Mouse (Mus musculus): ENCODE results near the gene Pkd2. TPM values are rescaled to one million over a fixed set of nuclear protein-coding genes. Genes with fewer than 3 reads are reported as not detected.

Pkd2 gene
- polyA plus RNA-seq, 1 experiment from 2014 or later = 20.2 TPM

DNA sequence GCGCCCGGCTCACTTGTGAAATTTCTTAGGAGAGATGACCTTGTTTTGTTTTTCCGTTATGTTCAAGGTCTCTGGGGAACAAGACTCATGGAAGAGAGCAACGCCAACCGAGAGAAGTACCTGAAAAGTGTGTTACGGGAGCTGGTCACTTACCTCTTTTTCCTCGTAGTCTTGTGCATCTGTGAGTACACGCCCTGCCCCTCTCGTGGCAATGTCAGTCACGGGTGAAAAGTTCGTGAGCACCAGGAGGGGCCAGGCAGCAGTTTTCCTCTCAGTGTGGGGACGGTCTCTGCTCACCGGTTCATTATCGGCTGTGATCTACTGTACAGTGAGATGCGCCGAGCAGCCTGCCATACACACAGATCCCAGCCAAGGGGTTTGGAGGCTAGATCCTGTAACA is 7.6 kb downstream of the Pkd2 start:
- Histone ChIP-seq H3K4me3 (no peak overlapping the region), H3K4me2 (no peak overlapping the region), H3K4me1 (no peaks in the 10 kb centered on the region), H3K36me3 (peaks cover 70% of the 10 kb centered on the region), H3K9ac (no peak overlapping the region), H3K27ac (no peak overlapping the region), H3K27me3 (no peaks in the 10 kb centered on the region), H3K9me3 (no peaks in the 10 kb centered on the region)
- WGBS = 93% methylated on average over 16 of the region's 16 CpGs
- ATAC-seq (ENCODE audit: insufficient number of reproducible peaks, insufficient read depth, low FRiP score, low TSS enrichment, low read depth) = no peak

DNA sequence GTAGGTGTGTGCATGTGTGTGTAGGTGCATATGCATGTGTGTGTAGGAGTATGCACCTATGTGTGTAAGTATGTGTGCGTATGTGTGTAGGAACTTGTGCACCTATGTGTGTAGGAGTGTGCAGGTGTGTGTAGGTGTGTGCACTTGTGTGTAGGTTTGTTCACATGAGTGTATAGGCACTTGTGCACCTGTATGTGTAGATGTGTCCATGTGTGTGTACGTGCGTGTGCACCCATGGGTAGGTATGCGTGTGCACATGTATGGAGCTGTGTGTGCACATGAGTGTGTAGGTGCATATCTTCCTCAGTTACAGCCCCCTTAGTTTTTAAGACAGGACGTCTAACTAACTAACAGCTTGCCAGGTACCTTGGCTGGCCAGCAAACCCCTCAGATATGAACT is 9.3 kb downstream of the Pkd2 start:
- no peak overlapping the region for H3K4me2 ChIP-seq
- H3K27ac ChIP-seq = no peak overlapping the region
- WGBS = 87% methylated on average over 5 of the region's 5 CpGs
- no peak overlapping the region for H3K4me3 ChIP-seq
- ATAC-seq (ENCODE audit: insufficient number of reproducible peaks, insufficient read depth, low FRiP score, low TSS enrichment, low read depth) = no peak
- H3K9me3 ChIP-seq = no peaks in the 10 kb centered on the region
- H3K27me3 ChIP-seq = no peaks in the 10 kb centered on the region
- no peak overlapping the region for H3K9ac ChIP-seq
- H3K4me1 ChIP-seq = no peaks in the 10 kb centered on the region
- H3K36me3 ChIP-seq = peaks cover 78% of the 10 kb centered on the region

DNA sequence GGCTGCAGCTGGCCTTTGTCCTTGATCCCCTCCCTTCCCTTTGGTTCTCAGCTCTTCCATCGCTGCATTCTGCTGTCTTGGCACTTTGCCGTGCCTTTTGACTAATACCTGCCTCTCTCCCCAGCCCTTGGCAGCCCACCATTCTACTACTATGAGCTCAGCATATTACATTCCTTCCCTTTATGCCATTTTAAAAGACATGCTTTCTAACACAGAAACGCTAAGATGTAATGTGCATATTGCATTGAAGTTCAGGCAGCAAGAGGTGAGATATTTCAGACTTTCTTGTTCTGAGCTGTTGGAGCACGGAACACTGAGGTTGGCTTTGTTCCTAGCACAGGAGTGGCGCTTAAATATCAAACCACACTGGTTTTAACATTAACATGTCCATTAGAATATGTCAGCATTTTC is 11.7 kb downstream of the Pkd2 start:
- H3K9me3 ChIP-seq = no peaks in the 10 kb centered on the region
- peaks cover 57% of the 10 kb centered on the region for H3K36me3 ChIP-seq
- no peaks in the 10 kb centered on the region for H3K27me3 ChIP-seq
- no peak overlapping the region for H3K27ac ChIP-seq
- H3K4me2 ChIP-seq = no peak overlapping the region
- ATAC-seq (ENCODE audit: insufficient number of reproducible peaks, insufficient read depth, low FRiP score, low TSS enrichment, low read depth) = no peak
- WGBS = 92% methylated on average over 5 of the region's 5 CpGs
- H3K9ac ChIP-seq = no peak overlapping the region
- no peaks in the 10 kb centered on the region for H3K4me1 ChIP-seq
- H3K4me3 ChIP-seq = no peak overlapping the region

DNA sequence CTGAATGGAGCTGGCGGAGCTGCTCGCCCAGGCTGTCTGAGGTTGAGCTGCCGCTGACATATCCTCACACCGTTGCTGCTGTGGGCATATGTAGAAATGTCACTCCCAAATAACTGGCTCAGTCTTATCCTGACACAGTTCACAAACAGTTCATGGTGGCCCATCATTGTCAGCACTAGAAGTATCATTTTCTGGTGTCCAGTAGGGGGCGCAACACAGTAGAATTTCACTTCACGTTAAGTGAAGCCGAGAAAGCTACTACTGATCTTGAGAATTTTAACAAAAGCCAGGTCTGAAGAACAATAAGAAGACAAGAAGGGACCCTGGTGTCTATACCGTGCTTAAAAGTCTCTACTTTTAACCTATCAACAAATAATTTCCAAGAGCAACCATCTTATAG is 13.1 kb downstream of the Pkd2 start:
- WGBS = 93% methylated on average over 8 of the region's 8 CpGs
- no peak for ATAC-seq (ENCODE audit: insufficient number of reproducible peaks, insufficient read depth, low FRiP score, low TSS enrichment, low read depth)

DNA sequence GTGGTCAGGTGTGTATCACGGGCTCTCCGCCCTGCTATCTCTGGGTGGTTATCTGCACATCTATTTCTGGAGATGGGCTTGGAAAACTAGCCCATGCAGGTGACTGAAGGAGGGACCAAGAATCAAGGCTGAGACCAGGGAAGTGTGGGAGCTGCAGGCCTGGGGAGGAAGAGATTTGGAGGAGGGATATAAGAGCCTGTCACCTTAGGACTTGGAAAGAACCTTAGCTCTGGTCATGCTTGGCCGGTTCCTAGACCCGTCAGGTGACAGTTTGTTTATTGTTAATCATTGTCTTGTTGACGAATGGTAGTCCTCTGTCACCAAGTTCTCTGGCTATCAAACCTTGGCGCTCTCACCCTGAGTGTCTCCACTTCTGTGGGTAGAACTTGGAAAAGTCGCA is 21.1 kb downstream of the Pkd2 start:
- H3K9ac ChIP-seq = no peak overlapping the region
- WGBS = 95% methylated on average over 7 of the region's 7 CpGs
- H3K27me3 ChIP-seq = no peaks in the 10 kb centered on the region
- H3K36me3 ChIP-seq = peaks cover 75% of the 10 kb centered on the region
- ATAC-seq (ENCODE audit: insufficient number of reproducible peaks, insufficient read depth, low FRiP score, low TSS enrichment, low read depth) = no peak
- H3K4me1 ChIP-seq = no peaks in the 10 kb centered on the region
- H3K4me3 ChIP-seq = no peak overlapping the region
- no peak overlapping the region for H3K4me2 ChIP-seq
- H3K27ac ChIP-seq = no peak overlapping the region
- H3K9me3 ChIP-seq = no peaks in the 10 kb centered on the region

More for the DNA sequence above, 13.1 kb downstream of the Pkd2 start:
- Histone ChIP-seq H3K9me3 (no peaks in the 10 kb centered on the region), H3K4me1 (no peaks in the 10 kb centered on the region), H3K27me3 (no peaks in the 10 kb centered on the region), H3K4me3 (no peak overlapping the region), H3K9ac (no peak overlapping the region), H3K4me2 (no peak overlapping the region), H3K27ac (no peak overlapping the region), H3K36me3 (peaks cover 51% of the 10 kb centered on the region)

DNA sequence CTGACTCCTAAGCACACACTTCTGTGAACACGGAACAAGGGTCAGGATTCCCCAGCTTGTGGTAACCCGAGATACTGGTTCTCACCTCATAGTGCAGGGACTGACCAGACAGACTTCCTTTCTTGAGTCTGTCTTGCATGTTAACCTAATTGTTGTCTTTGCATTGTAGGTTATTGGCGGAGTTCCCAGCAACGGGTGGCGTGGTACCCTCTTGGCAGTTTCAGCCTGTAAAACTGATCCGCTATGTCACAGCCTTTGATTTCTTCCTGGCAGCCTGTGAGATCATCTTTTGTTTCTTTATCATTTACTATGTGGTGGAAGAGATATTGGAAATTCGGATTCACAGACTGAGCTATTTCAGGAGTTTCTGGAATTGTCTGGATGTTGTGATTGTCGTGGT is 23.6 kb downstream of the Pkd2 start:
- Histone ChIP-seq H3K27ac (no peak overlapping the region), H3K9me3 (no peaks in the 10 kb centered on the region), H3K36me3 (peaks cover 86% of the 10 kb centered on the region), H3K4me3 (no peak overlapping the region), H3K4me1 (no peaks in the 10 kb centered on the region), H3K9ac (no peak overlapping the region), H3K4me2 (no peak overlapping the region), H3K27me3 (no peaks in the 10 kb centered on the region)
- ATAC-seq (ENCODE audit: insufficient number of reproducible peaks, insufficient read depth, low FRiP score, low TSS enrichment, low read depth) = no peak
- 86% methylated on average over 8 of the region's 8 CpGs for WGBS

DNA sequence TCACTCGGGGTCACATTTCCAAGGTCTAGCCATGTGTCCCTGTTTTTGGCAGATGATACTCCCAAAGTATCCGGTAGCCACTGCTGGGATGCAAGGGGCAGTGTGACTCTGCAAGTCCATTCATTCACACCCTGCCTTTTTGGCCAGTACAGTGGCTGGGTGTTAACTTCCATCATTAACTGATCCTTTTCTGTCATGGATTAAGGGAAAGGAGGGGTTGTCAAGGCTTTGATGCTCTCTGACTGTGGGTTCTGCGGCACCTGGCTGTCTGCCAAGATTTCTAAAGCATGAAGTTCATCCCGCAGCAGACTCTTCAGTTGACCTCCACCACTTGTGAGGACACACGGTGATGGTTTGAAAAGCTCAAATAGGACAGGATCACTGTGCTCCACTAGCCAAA is 32.3 kb downstream of the Pkd2 start:
- Histone ChIP-seq H3K27me3 (no peaks in the 10 kb centered on the region), H3K4me3 (no peak overlapping the region), H3K9ac (no peak overlapping the region), H3K36me3 (peaks cover 87% of the 10 kb centered on the region), H3K4me1 (no peaks in the 10 kb centered on the region), H3K9me3 (no peaks in the 10 kb centered on the region), H3K4me2 (no peak overlapping the region), H3K27ac (no peak overlapping the region)
- ATAC-seq (ENCODE audit: insufficient number of reproducible peaks, insufficient read depth, low FRiP score, low TSS enrichment, low read depth) = no peak
- WGBS = 53% methylated on average over 5 of the region's 5 CpGs

DNA sequence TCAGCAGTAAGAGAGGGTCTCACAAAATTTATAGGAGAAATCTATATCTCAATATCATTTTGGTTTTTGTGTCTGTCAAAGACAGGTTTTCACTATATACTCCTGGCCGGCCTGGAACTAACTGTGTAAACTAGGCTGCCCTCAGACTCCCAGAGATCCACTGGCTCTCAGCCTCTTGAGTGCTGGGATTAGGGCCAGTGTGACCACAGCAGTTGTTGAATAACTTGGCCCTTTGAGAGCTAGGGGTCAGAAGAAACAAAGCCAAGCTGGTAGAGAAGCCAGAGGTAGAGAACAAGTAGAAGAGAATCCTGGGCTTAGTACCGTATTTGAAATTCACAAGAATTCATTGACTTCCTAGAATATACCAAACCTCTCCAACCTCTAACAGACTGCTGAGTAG is 45.6 kb downstream of the Pkd2 start:
- WGBS = 96% methylated on average over 2 of the region's 2 CpGs
- no peak for ATAC-seq (ENCODE audit: insufficient number of reproducible peaks, insufficient read depth, low FRiP score, low TSS enrichment, low read depth)
- H3K36me3 ChIP-seq = peaks cover 50% of the 10 kb centered on the region

DNA sequence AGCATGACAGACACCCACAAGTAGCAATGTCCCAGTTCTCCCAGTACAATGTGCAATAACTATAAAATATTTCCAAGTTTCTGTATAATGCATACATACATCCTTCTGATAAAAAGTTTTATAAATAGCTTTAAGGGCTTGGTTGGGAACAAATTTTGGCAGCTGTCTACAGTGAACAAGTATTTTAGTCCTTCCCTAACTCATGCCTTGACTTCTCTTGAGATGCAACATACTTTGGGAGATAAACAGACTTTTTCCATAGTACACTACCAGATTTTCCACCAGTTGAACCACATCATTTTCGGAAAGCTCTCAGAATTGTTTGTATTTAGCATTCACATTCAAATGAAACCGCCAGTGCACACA is 48.6 kb downstream of the Pkd2 start:
- Histone ChIP-seq H3K9me3 (no peaks in the 10 kb centered on the region), H3K9ac (0 out of 2 replicates have a peak overlapping the region, but pooled peaks have one; percentile 83), H3K27ac (no peak overlapping the region), H3K4me3 (peak overlapping the region; percentile 63), H3K4me1 (peaks cover 9% of the 10 kb centered on the region; the same call in 1 of the 2 replicates), H3K27me3 (no peaks in the 10 kb centered on the region), H3K4me2 (peak overlapping the region; percentile 64), H3K36me3 (peaks cover 33% of the 10 kb centered on the region)
- no peak for ATAC-seq (ENCODE audit: insufficient number of reproducible peaks, insufficient read depth, low FRiP score, low TSS enrichment, low read depth)
- WGBS = 0% methylated on average over 2 of the region's 2 CpGs

More for the DNA sequence above, 45.6 kb downstream of the Pkd2 start:
- H3K9ac ChIP-seq = no peak overlapping the region
- no peaks in the 10 kb centered on the region for H3K27me3 ChIP-seq
- peaks cover 9% of the 10 kb centered on the region; the same call in 1 of the 2 replicates for H3K4me1 ChIP-seq
- H3K9me3 ChIP-seq = no peaks in the 10 kb centered on the region
- H3K27ac ChIP-seq = no peak overlapping the region
- no peak overlapping the region for H3K4me2 ChIP-seq
- no peak overlapping the region for H3K4me3 ChIP-seq

DNA sequence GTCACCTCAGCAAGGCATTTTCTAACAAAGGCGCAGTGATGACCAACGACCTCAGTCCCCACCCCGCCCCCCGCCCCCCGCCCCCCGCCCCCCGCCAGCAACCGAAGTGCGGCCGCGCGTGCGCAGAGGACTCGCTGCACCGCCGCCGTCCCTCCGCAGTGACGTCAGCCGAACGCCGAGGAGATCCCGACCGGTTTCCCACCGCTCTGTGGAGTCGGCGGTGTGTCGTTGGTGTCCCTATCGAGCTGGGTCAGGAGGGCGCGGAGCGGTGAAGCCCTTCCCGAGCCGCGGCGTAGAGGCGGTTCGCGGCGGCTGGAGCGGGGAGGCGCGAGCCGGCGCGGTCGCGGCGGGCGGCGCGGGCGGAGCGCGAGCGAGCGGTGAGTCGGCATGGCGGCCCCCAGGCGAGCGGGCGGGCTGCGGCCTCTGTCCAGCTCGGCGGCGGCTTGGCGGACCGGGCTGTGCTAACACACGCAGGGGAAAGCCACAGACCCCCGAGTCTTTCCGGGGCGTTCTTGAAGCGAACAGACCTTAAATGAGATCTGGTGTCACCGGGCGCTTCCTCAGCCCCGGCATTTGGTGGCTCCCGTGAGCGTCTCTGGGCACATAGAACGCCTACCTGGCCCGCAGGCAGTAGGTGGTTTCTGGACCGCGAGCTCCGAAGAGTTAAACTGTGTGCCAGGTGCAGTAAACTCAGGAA is 49.1 kb downstream of the Pkd2 start, which contains the start of gene BC005561:
Gene BC005561 (plus strand): TSS at position 158 of the 697 bp plus-strand sequence.
- H3K27me3 ChIP-seq = no peaks in the 10 kb centered on the region
- peak within 1 kb of the TSS; percentile 63 for H3K4me3 ChIP-seq
- peaks cover 9% of the 10 kb centered on the region; the same call in 1 of the 2 replicates for H3K4me1 ChIP-seq
- ATAC-seq (ENCODE audit: insufficient number of reproducible peaks, insufficient read depth, low FRiP score, low TSS enrichment, low read depth) = peak; percentile 85
- peak within 1 kb of the TSS; percentile 88 for H3K27ac ChIP-seq
- H3K36me3 ChIP-seq = peaks cover 32% of the 10 kb centered on the region
- H3K9ac ChIP-seq = peak within 1 kb of the TSS; percentile 83
- WGBS = under 1% methylated on average over 79 of the region's 83 CpGs
- peaks cover 5% of the 10 kb centered on the region for H3K9me3 ChIP-seq
- H3K4me2 ChIP-seq = peak within 1 kb of the TSS; percentile 64

DNA sequence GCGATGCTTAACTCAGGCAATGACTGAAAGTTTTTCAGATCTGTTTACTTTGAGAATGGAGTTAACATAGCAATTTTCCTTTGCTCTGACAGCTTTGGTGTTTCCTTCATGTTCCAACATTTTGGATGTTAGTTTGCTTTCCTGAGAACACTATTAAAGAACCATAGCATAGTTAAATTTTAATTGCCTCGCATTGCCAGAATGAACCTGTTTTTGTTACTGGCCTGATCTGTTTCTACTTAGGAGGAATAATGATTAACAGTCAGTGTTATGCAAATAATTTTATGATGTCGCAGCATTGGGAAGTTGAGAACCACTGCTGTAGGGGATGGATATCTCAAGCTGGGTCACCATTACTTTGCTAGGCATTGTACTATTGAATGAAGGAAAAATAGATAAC is 52.0 kb downstream of the Pkd2 start:
- Histone ChIP-seq H3K27ac (no peak overlapping the region), H3K36me3 (peaks cover 35% of the 10 kb centered on the region), H3K9ac (no peak overlapping the region), H3K27me3 (no peaks in the 10 kb centered on the region), H3K4me1 (peaks cover 9% of the 10 kb centered on the region; the same call in 1 of the 2 replicates), H3K9me3 (peaks cover 20% of the 10 kb centered on the region), H3K4me2 (no peak overlapping the region), H3K4me3 (no peak overlapping the region)
- 92% methylated on average over 3 of the region's 3 CpGs for WGBS
- no peak for ATAC-seq (ENCODE audit: insufficient number of reproducible peaks, insufficient read depth, low FRiP score, low TSS enrichment, low read depth)

DNA sequence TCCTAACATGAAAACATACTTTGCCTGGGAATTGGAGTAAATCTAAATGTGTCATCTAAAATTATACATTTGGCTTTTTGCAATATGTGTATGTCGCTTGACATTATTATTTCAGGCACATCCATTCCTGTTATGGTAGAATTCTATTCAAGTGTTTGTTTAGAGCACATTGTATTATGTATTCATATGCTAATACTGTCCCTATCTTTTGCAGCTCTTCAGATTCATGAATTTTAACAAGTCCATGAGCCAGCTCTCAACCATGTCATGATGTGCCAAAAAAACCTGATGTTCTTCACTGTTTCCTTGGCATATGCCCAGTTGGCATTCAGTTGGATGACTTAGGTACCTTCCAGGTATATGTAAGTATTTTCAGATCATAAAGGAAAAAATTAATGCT is 79.4 kb downstream of the Pkd2 start:
- Histone ChIP-seq H3K27me3 (no peaks in the 10 kb centered on the region), H3K9ac (no peak overlapping the region), H3K4me1 (no peaks in the 10 kb centered on the region), H3K36me3 (peaks cover 60% of the 10 kb centered on the region), H3K9me3 (no peaks in the 10 kb centered on the region), H3K4me3 (no peak overlapping the region), H3K27ac (no peak overlapping the region), H3K4me2 (no peak overlapping the region)
- 92% methylated on average over 1 of the region's 1 CpGs for WGBS
- no peak for ATAC-seq (ENCODE audit: insufficient number of reproducible peaks, insufficient read depth, low FRiP score, low TSS enrichment, low read depth)
